Mouse (Mus musculus) liver, embryonic 14.5 days (tissue): ENCODE data around the gene Serpinh1. TPM values are rescaled to one million over a fixed set of nuclear protein-coding genes. Genes with fewer than 3 reads are reported as not detected.
"Not testable (repeated sequence)": the region's sequence is repeated elsewhere in the genome, so short reads cannot be mapped to it uniquely, and the experiment has no call there.

ENCODE experiments used
- ATAC-seq: fragments of 200-750 bp; cut with Nextera tagmentation; 2 replicates; pipeline ENCODE4 v1.8.0; 2017; ENCODE audit warnings: moderate number of reproducible peaks, mild to moderate bottlenecking, moderate library complexity; ENCODE audit not compliant: insufficient read depth
- DNase-seq, 3 experiments: peaks; one replicate each; pipeline ENCODE4 v3.0.0-alpha.2; 2012 to 2013; ENCODE audit warnings: low read depth in 3 of 3, low spot score in 3 of 3
- H3K27ac ChIP-seq: fragments of 300-500 bp; sonication (generic); 2 replicates; pipeline ENCODE4 v1.5.1; 2014; ENCODE audit warnings: moderate library complexity, mild to moderate bottlenecking, control low read depth, inconsistent platforms
- H3K27me3 ChIP-seq: fragments of 300-500 bp; sonication (generic); 2 replicates; pipeline ENCODE4 v1.6.1; 2014; ENCODE audit warnings: mild to moderate bottlenecking, low read length, moderate library complexity; ENCODE audit not compliant: control insufficient read depth, insufficient read depth
- H3K36me3 ChIP-seq: fragments of 300-500 bp; sonication (generic); replicated peaks from 2 replicates; pipeline ENCODE4 v1.6.1; 2014; ENCODE audit warnings: low read depth; ENCODE audit not compliant: control insufficient read depth, insufficient read depth
- H3K4me1 ChIP-seq, 2 experiments: fragments of 200-500 bp in 1 of 2; fragments of 300-500 bp in 1 of 2; sonication (generic) in 1 of 2; replicated peaks; 2 replicates each; pipeline ENCODE4 v1.6.1; 2012 to 2014; ENCODE audit warnings: antibody characterized with exemption in 1 of 2, inconsistent platforms in 1 of 2, low read length in 1 of 2; ENCODE audit not compliant: control insufficient read depth in 2 of 2, insufficient read depth in 2 of 2
- H3K4me2 ChIP-seq: fragments of 300-500 bp; sonication (generic); 2 replicates; pipeline ENCODE4 v1.6.1; 2014; ENCODE audit warnings: low read depth, mild to moderate bottlenecking, control low read depth, moderate library complexity
- H3K4me3 ChIP-seq, 2 experiments: fragments of 200-500 bp in 1 of 2; fragments of 300-500 bp in 1 of 2; sonication (generic) in 1 of 2; 2 replicates each; pipeline ENCODE4 v1.5.1; 2012 to 2014; ENCODE audit warnings: low read depth in 2 of 2, low read length in 2 of 2, mild to moderate bottlenecking in 2 of 2, control low read depth in 1 of 2, inconsistent platforms in 1 of 2, moderate library complexity in 1 of 2; ENCODE audit not compliant: insufficient read depth in 1 of 2
- H3K9ac ChIP-seq: fragments of 300-500 bp; sonication (generic); replicated peaks from 2 replicates; pipeline ENCODE4 v1.6.1; 2014; ENCODE audit warnings: mild to moderate bottlenecking, control low read depth, moderate library complexity
- H3K9me3 ChIP-seq: fragments of 300-500 bp; sonication (generic); 2 replicates; pipeline ENCODE4 v1.6.1; 2016; ENCODE audit warnings: low read length, mixed read lengths; ENCODE audit not compliant: control insufficient read depth
- CTCF ChIP-seq: IDR thresholded peaks from 2 replicates; pipeline ENCODE4 v1.5.1; 2016; ENCODE audit warnings: antibody characterized with exemption, low read depth, control low read depth
- EP300 ChIP-seq: IDR thresholded peaks from 2 replicates; pipeline ENCODE4 v1.6.1; 2016; ENCODE audit warnings: antibody characterized with exemption, low read depth
- WGBS: fragments of 180-500 bp; shearing (Covaris S2); extraction: QIAGEN DNeasy Blood & Tissue Kit; methylation state at CpG from one replicate; pipeline ENCODE4 v1.1.7; 2014; ENCODE audit not compliant: insufficient replicate concordance; 5-methylcytosine and 5-hydroxymethylcytosine counted together
- polyA plus RNA-seq, 2 experiments: library from polyadenylated mRNA; depleted of rRNA in 1 of 2; stranded (reverse) in 1 of 2; unstranded in 1 of 2; fragments of >200 nt; fragmentation: Nextera tagmentation in 1 of 2; extraction: Ambion mirVana in 1 of 2; gene quantifications; 2 replicates each; pipeline versions ENCODE4 v1.2.1 to v1.2.3; 2012 to 2014

Gene Serpinh1
- polyA plus RNA-seq, 2 experiments: 23.4 to 34.9 TPM

DNA sequence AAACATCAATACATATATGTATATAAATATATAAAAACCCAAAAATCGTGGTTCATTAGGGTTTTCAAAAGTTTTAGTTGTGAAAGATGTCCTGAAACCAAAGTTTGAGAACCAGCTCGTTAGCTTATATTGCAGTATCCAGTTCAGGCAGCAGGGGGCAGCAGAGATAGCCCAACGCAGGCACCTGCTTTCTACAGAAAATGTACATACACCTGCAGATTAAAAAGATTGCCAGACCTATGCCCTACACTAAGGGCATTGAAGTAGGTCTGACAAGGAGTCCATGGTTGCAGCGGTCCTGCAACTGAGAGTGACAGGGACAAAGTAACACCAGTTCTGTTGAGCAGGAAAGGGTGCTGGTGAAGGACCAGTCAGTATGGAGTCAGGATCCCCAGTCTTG, 22.4 kb upstream of the Serpinh1 start:
- H3K27me3 ChIP-seq: no peaks in the 10 kb centered on the region
- TF ChIP-seq CTCF (peak; percentile 81), EP300 (no peak)
- no peak for DNase-seq
- H3K36me3 ChIP-seq: no peaks in the 10 kb centered on the region
- H3K4me3 ChIP-seq: no peak overlapping the region
- H3K4me2 ChIP-seq: no peak overlapping the region
- no peak overlapping the region for H3K9ac ChIP-seq
- no peak overlapping the region for H3K27ac ChIP-seq
- peaks cover 1 to 3% of the 10 kb centered on the region in 2 experiments; a peak in 3 of 4 replicates for H3K4me1 ChIP-seq
- WGBS: 5% methylated on average over 4 of the region's 4 CpGs
- no peaks in the 10 kb centered on the region for H3K9me3 ChIP-seq
- ATAC-seq: no peak

DNA sequence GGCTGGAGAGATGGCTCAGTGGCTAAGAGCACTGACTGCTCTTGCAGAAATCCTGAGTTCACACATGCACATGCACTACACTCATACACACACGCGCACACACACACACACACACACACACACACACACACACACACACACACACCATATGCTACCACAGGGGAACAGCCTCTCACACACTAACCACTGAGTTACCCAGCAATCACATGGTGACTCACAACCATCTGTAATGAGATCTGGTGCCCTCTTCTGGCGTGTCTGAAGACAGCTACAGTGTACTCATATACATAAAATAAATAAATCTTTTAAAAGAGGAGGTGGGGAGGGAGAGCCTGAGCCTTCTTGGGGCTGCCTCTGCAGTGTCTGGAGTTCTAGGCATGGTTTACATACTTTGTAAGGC, 21.3 kb upstream of the Serpinh1 start:
- H3K9ac ChIP-seq, H3K9me3 ChIP-seq, H3K27ac ChIP-seq, H3K4me2 ChIP-seq, H3K27me3 ChIP-seq, ATAC-seq, DNase-seq, H3K36me3 ChIP-seq, H3K4me3 ChIP-seq, H3K4me1 ChIP-seq: not testable (repeated sequence)
- 61% methylated on average over 3 of the region's 3 CpGs for WGBS

DNA sequence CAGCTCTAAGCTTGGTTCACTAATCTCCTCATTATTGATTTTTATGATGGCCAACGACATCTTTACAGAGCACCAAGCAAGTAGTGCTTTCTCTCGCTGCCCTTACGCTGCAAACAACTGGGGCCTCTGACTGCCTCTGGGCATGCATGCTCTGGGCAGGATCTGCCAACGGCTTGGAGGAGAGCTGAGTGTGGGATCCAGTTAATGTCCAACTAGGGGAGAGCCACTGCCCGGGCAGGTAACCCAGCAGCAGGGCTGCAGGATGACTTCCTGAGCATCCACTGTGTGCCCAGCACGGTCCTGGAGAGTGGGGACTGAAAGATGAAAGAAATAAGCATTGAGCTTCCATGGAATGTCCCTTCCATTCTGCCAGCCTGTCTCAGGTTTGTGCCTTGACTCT, 13.7 kb upstream of the Serpinh1 start:
- DNase-seq: no peak
- Histone ChIP-seq H3K4me3 (no peak overlapping the region), H3K9ac (no peak overlapping the region), H3K4me2 (no peak overlapping the region), H3K4me1 (no peaks in the 10 kb centered on the region), H3K27ac (no peak overlapping the region), H3K9me3 (no peaks in the 10 kb centered on the region), H3K27me3 (no peaks in the 10 kb centered on the region), H3K36me3 (no peaks in the 10 kb centered on the region)
- 54% methylated on average over 6 of the region's 6 CpGs for WGBS
- no peak for ATAC-seq
- TF ChIP-seq EP300 (no peak), CTCF (no peak)

DNA sequence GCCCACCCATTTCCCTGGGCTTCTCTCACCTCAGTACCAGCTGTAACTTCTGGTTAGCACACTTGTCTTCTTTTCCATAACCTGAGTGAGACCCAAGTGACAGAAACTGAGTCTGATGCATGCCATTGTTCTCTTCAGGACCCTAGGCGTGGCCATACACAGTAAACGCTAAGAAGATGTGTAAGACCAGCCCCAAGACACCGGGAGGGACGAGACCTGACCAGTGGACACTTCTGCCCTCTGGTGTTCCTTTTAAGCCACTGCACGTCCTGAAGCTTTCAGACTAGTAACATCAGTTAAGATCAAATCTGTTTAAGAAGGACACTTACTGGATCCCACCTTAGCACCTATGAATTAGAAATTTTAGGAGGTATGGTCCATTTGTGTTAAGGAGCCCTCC, 12.0 kb upstream of the Serpinh1 start:
- peaks cover 0 to 4% of the 10 kb centered on the region in 2 experiments; a peak in 1 of 4 replicates for H3K4me1 ChIP-seq
- no peak for TF ChIP-seq EP300
- peak; percentile 80 for TF ChIP-seq CTCF
- H3K9me3 ChIP-seq: no peaks in the 10 kb centered on the region
- no peaks in the 10 kb centered on the region for H3K36me3 ChIP-seq
- no peak overlapping the region for H3K4me2 ChIP-seq
- H3K4me3 ChIP-seq: no peak overlapping the region
- DNase-seq: peak in 1 of 3 experiments; percentile 17
- H3K9ac ChIP-seq: no peak overlapping the region
- WGBS: 2% methylated on average over 5 of the region's 5 CpGs
- H3K27me3 ChIP-seq: no peaks in the 10 kb centered on the region
- H3K27ac ChIP-seq: no peak overlapping the region
- no peak for ATAC-seq

DNA sequence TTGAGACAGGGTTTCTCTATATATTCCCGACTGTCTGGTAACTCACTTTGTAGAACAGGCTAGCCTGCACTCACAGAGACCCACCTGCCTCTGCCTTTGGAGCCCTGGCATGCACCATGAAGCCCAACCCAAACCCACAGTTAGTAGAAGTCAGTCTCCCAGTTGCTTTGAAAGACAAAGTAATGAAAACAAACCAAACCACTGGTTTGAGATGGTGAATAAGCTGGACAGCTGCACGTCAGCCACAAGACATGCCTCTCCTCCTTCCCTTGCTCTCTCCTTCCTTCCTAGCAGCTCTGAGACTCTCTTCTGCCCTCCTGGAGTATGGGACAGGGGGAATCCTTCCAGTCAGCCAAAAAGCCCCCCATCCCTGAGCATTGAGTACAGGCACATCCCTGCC, 9.1 kb upstream of the Serpinh1 start:
- no peaks in the 10 kb centered on the region for H3K27me3 ChIP-seq
- DNase-seq (no peak), ATAC-seq (no peak)
- WGBS: 54% methylated on average over 2 of the region's 2 CpGs
- H3K27ac ChIP-seq: no peak overlapping the region
- H3K9me3 ChIP-seq: no peaks in the 10 kb centered on the region
- no peaks in the 10 kb centered on the region for H3K36me3 ChIP-seq
- H3K4me1 ChIP-seq: peaks cover 0 to 5% of the 10 kb centered on the region in 2 experiments; a peak in 1 of 4 replicates
- TF ChIP-seq CTCF (no peak), EP300 (no peak)
- no peak overlapping the region for H3K4me3 ChIP-seq
- H3K9ac ChIP-seq: no peak overlapping the region
- no peak overlapping the region for H3K4me2 ChIP-seq
